Mouse (Mus musculus) myocyte (in vitro differentiated cells): ENCODE results near the gene Pdia6.

Experiments used
- CEBPB ChIP-seq: IDR thresholded peaks from 2 replicates; pipeline ENCODE4 v1.6.1; 2011; ENCODE audit warnings: mild to moderate bottlenecking, moderate library complexity; ENCODE audit not compliant: poor library complexity, insufficient read depth, severe bottlenecking
- MAX ChIP-seq: IDR thresholded peaks from one replicate; pipeline ENCODE4 v1.6.1; 2011; ENCODE audit warnings: low read depth, mild to moderate bottlenecking, control low read depth
- MYOG ChIP-seq, 3 experiments: IDR thresholded peaks; one replicate each; pipeline ENCODE4 v1.6.1; 2011; ENCODE audit warnings: control low read depth in 2 of 3, low read depth in 2 of 3, mild to moderate bottlenecking in 2 of 3; ENCODE audit not compliant: insufficient read length in 2 of 3, control insufficient read depth in 1 of 3, insufficient read depth in 1 of 3
- POLR2A ChIP-seq: IDR thresholded peaks from one replicate; pipeline ENCODE4 v1.6.1; 2011; ENCODE audit warnings: low read depth, mild to moderate bottlenecking, control low read depth, moderate library complexity; ENCODE audit not compliant: insufficient read length
- POLR2AphosphoS2 ChIP-seq: IDR thresholded peaks from one replicate; pipeline ENCODE4 v1.6.1; 2011; ENCODE audit warnings: low read depth, control low read depth; ENCODE audit not compliant: insufficient read length
- TCF12 ChIP-seq: IDR thresholded peaks from one replicate; pipeline ENCODE4 v1.6.1; 2011; ENCODE audit warnings: mild to moderate bottlenecking, control low read depth; ENCODE audit not compliant: poor library complexity, insufficient read depth, severe bottlenecking
- USF1 ChIP-seq: IDR thresholded peaks from one replicate; pipeline ENCODE4 v1.6.1; 2011; ENCODE audit warnings: low read depth, mild to moderate bottlenecking, control low read depth, moderate library complexity

- TF ChIP-seq POLR2A (no peak), MYOG (IDR thresholded peaks at IDR 0.05; ENCODE audit: control insufficient read depth in 1 of 3, insufficient read depth in 1 of 3, insufficient read length in 2 of 3, low read depth in 2 of 3) (no peak), MAX (no peak), TCF12 (no peak), POLR2AphosphoS2 (no peak), CEBPB (no peak), USF1 (no peak)
Observed at GRCm38 (mm10) chr12:17258431-17258830, 7.9 kb upstream of the Pdia6 start.
